Mouse (Mus musculus) hindbrain, embryonic 16.5 days (tissue): ENCODE measurements at regions not wholly inside any gene's neighbourhood (a gene's known extent, or its start where the extent isn't known, plus 50 kb on each side); places are given as distances from the start of the nearest gene placed in this dataset.

Experiments
- ATAC-seq: fragments of 200-750 bp; cut with Nextera tagmentation; 2 replicates; pipeline ENCODE4 v1.8.0; 2017; ENCODE audit warnings: moderate TSS enrichment, moderate library complexity
- H3K27ac ChIP-seq: fragments of 300-500 bp; sonication (generic); 2 replicates; pipeline ENCODE4 v1.5.1; 2014; ENCODE audit warnings: low read depth, mild to moderate bottlenecking, control low read depth, low read length, moderate library complexity
- H3K27me3 ChIP-seq: fragments of 300-500 bp; sonication (generic); replicated peaks from 2 replicates; pipeline ENCODE4 v1.6.1; 2014; ENCODE audit warnings: low read length; ENCODE audit not compliant: control insufficient read depth, insufficient read depth
- H3K36me3 ChIP-seq: fragments of 300-500 bp; sonication (generic); 2 replicates; pipeline ENCODE4 v1.6.1; 2014; ENCODE audit warnings: mild to moderate bottlenecking, low read length, moderate library complexity, mixed read lengths; ENCODE audit not compliant: control insufficient read depth, insufficient read depth
- H3K4me1 ChIP-seq: fragments of 300-500 bp; sonication (generic); 2 replicates; pipeline ENCODE4 v1.6.1; 2014; ENCODE audit warnings: low read depth, low read length; ENCODE audit not compliant: control insufficient read depth, insufficient read depth
- H3K4me2 ChIP-seq: fragments of 300-500 bp; sonication (generic); 2 replicates; pipeline ENCODE4 v1.6.1; 2014; ENCODE audit warnings: mild to moderate bottlenecking, low read length, control low read depth, moderate library complexity
- H3K4me3 ChIP-seq: fragments of 300-500 bp; sonication (generic); 2 replicates; pipeline ENCODE4 v1.5.1; 2014; ENCODE audit warnings: mild to moderate bottlenecking, low read length, control low read depth, moderate library complexity
- H3K9ac ChIP-seq: fragments of 300-500 bp; sonication (generic); 2 replicates; pipeline ENCODE4 v1.6.1; 2014; ENCODE audit warnings: low read depth, mild to moderate bottlenecking, control low read depth, low read length, moderate library complexity
- H3K9me3 ChIP-seq: fragments of 300-500 bp; sonication (generic); 2 replicates; pipeline ENCODE4 v1.6.1; 2014; ENCODE audit warnings: mild to moderate bottlenecking, low read length, moderate library complexity; ENCODE audit not compliant: control insufficient read depth
- WGBS: fragments of 180-500 bp; shearing (Covaris S2); extraction: QIAGEN DNeasy Blood & Tissue Kit; methylation state at CpG from one replicate; pipeline ENCODE4 v1.1.7; 2014; 5-methylcytosine and 5-hydroxymethylcytosine counted together

DNA sequence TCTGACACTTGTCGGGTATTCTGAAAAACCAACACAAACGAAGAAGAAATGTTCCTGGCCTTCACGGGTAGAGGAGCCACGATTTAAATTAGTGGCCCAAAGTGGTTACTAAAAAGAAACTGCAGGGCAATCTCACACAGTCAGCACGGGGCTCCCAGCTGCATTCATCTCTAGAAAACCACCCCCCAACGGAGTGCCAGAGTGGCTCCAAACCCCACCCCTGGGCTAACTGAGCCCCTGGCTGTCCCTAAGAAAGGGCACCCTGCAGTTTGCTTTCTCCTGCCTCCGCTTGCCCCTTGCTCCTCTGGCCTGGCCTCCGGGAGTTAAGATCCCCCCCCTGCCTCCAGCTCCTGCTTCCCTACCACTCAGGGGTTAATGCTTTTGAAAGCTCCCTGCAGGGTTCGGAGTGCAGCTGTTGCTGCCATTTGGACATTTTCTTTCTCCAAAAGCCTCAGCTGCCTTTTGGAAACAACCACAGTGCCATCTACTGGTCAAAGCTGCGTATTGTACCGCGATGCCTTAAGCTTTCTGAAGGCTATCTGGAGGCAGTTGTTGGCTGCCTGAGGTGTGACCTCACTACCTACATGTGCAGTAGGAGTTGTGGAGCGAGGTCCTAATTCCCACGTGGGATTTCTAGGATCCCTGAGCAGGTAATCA lies 92.9 kb upstream of the Castor2 start:
- ATAC-seq = peak; percentile 73
- Histone ChIP-seq H3K9me3 (no peaks in the 10 kb centered on the region), H3K36me3 (no peaks in the 10 kb centered on the region), H3K27ac (0 out of 2 replicates have a peak overlapping the region, but pooled peaks have one; percentile 12), H3K4me3 (peak overlapping the region; percentile 21; the same call in 1 of the 2 replicates), H3K9ac (0 out of 2 replicates have a peak overlapping the region, but pooled peaks have one; percentile 39), H3K27me3 (no peaks in the 10 kb centered on the region), H3K4me2 (peak overlapping the region; percentile 56), H3K4me1 (peaks cover 5% of the 10 kb centered on the region)
- 2% methylated on average over 14 of the region's 14 CpGs for WGBS

DNA sequence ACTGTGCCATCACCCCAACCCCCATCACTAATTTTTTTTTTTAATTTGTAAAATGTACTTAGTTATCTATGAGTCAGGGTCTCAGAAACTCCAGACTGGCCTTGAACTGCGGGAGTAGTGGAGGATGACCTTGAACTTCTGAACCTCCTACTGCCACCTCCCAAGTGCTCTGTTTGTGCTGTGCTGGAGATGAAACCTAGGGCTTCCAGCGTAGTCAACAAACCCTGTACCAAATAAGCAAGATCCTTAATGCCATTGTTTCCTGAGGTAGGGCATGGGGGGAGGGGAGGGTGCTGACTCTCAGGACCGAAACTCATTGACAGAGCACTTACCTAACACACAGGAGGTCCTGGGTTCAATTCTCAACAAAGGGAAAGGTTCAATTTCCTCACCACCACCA lies 93.5 kb upstream of the Castor2 start:
- H3K9me3 ChIP-seq = no peaks in the 10 kb centered on the region
- no peak overlapping the region for H3K27ac ChIP-seq
- H3K36me3 ChIP-seq = no peaks in the 10 kb centered on the region
- H3K9ac ChIP-seq = no peak overlapping the region
- H3K4me3 ChIP-seq = no peak overlapping the region
- no peak for ATAC-seq
- H3K4me1 ChIP-seq = peaks cover 5% of the 10 kb centered on the region
- H3K4me2 ChIP-seq = no peak overlapping the region
- H3K27me3 ChIP-seq = no peaks in the 10 kb centered on the region
- 49% methylated on average over 3 of the region's 3 CpGs for WGBS

DNA sequence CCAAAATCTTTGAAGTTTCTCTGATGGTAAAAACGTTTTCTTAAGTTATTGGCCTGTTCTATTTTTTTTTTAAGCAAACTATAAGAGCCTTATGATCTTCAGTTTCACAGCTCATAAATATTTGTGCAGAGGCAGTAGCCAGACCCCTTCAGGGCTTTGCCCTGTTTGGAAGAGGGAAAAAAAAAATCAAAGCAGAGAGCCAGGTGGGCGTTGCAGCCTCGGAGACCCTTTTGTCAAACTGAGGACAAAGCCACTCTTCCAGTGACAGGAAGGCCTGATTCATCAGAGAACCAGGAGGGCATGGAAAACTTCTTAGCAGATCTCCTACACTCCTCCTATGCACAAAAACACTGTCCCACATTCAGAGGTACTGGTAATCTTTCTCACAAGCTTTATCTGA lies 99.4 kb upstream of the Castor2 start:
- no peaks in the 10 kb centered on the region for H3K9me3 ChIP-seq
- H3K36me3 ChIP-seq = no peaks in the 10 kb centered on the region
- no peaks in the 10 kb centered on the region for H3K27me3 ChIP-seq
- 5% methylated on average over 3 of the region's 3 CpGs for WGBS
- H3K4me3 ChIP-seq = no peak overlapping the region
- H3K4me2 ChIP-seq = no peak overlapping the region
- no peak for ATAC-seq
- no peak overlapping the region for H3K9ac ChIP-seq
- peaks cover 3% of the 10 kb centered on the region for H3K4me1 ChIP-seq
- no peak overlapping the region for H3K27ac ChIP-seq

DNA sequence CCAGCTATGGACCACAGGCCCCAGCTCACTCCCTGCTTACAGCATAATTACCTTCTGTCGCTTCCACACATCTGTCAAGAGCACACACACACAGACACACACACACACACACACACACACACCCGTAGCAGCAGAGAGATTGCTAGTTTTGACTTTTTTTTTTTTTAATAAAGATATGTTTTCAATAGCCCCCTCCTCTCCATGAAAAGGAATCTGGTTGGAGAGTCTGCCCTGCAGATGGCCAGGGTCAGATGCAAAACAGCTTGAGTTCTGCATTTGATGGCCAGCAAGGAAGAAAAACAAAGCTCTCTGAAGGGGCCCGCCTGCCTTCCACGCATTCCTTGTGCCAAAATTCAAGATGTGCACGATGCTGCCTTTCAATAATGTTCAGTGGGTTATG lies 99.8 kb upstream of the Castor2 start:
- Histone ChIP-seq H3K4me1 (peaks cover 3% of the 10 kb centered on the region), H3K36me3 (no peaks in the 10 kb centered on the region), H3K27me3 (no peaks in the 10 kb centered on the region), H3K4me2 (no peak overlapping the region), H3K9ac (no peak overlapping the region), H3K9me3 (no peaks in the 10 kb centered on the region), H3K4me3 (no peak overlapping the region), H3K27ac (no peak overlapping the region)
- no peak for ATAC-seq
- WGBS = 10% methylated on average over 5 of the region's 5 CpGs

DNA sequence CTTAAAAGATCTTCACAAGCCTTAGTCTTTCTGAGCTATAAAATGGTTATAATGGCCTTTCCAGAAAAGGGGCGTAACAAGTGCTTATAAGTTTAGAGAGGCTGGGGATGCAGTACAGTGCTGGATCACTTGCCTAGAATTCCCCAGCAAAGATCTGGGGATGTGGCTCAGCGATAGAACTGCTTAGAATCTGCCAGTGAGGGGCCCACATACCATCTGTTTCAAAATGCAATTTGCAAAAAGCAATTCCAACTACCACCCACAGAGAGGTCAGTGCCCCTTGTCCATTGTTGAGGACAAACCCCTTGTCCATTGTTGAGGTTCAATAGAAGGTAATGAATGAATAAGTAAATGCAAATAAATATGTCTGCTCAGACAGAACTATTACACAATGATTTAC lies 107.5 kb upstream of the Castor2 start:
- WGBS = 37% methylated on average over 2 of the region's 2 CpGs
- ATAC-seq = no peak
- H3K27ac ChIP-seq = no peak overlapping the region
- no peaks in the 10 kb centered on the region for H3K27me3 ChIP-seq
- H3K9me3 ChIP-seq = no peaks in the 10 kb centered on the region
- no peaks in the 10 kb centered on the region for H3K36me3 ChIP-seq
- H3K9ac ChIP-seq = no peak overlapping the region
- H3K4me3 ChIP-seq = no peak overlapping the region
- H3K4me2 ChIP-seq = no peak overlapping the region
- peaks cover 8% of the 10 kb centered on the region for H3K4me1 ChIP-seq

DNA sequence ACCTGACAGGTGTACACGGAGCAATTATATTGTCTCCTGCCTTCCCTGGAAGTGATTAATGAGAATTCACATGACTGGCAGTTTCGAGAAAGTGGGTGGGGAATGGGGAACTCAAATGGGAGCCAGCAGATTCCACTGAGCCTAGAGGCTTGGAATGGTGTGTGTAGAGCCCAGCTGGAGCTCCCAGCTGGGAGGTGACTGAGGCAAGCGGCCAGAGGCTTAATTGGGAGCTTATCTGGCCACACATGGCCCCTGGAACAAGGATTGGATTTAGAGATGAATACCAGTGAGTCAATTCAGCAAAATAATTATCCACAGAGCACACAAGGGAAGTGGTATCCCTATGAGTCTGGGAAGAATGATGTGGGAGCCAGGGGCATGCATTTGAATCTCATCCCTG lies 108.0 kb upstream of the Castor2 start:
- H3K4me1 ChIP-seq = peaks cover 8% of the 10 kb centered on the region
- 7% methylated on average over 3 of the region's 3 CpGs for WGBS
- H3K27ac ChIP-seq = no peak overlapping the region

DNA sequence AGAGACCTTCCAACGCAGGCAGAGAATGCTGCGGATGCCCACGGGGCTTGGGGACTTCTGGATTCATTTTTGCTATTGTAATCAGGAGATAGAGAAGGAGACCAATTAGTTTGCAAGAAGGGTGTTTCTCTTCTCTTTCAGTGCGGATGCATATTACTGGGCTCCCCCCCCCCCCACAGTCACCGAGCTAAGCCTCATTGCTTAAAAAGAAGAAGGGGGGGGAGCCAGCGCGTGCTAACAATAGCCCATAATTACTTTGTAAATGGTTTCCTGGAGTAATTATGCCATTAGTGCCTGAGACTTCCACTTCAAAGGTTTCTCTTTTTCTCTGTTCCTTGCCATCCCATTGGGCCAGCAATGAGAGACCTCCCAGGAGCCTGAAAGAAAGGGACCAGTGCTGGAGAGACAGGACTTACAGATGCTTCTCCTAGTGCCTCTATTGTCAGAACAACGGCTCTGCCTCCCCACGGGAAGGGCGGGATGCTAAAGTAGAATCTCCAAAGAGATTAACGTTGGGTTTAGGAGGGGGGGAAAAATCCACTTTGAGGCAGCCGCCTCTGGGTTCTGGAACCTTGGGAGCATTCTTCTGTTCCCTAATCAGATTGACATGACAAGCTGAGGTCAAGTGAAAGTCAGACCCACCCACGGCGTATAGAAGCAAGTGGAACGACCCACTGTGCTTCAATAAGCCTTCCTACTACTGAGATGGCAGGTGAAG lies 116.1 kb upstream of the Castor2 start:
- ATAC-seq = peak; percentile 40; the same call in 1 of the 2 replicates
- no peaks in the 10 kb centered on the region for H3K36me3 ChIP-seq
- no peak overlapping the region for H3K4me3 ChIP-seq
- H3K27ac ChIP-seq = no peak overlapping the region
- 7% methylated on average over 13 of the region's 15 CpGs for WGBS
- H3K9ac ChIP-seq = no peak overlapping the region
- peaks cover 11% of the 10 kb centered on the region for H3K4me1 ChIP-seq
- H3K4me2 ChIP-seq = no peak overlapping the region
- 0 out of 2 replicates have a peak, but pooled peaks cover 2% of the 10 kb centered on the region for H3K27me3 ChIP-seq
- no peaks in the 10 kb centered on the region for H3K9me3 ChIP-seq

More for the DNA sequence above, 108.0 kb upstream of the Castor2 start:
- ATAC-seq = no peak
- Histone ChIP-seq H3K27me3 (no peaks in the 10 kb centered on the region), H3K9ac (no peak overlapping the region; the same call in 1 of the 2 replicates), H3K36me3 (no peaks in the 10 kb centered on the region), H3K9me3 (no peaks in the 10 kb centered on the region), H3K4me2 (no peak overlapping the region), H3K4me3 (no peak overlapping the region)

DNA sequence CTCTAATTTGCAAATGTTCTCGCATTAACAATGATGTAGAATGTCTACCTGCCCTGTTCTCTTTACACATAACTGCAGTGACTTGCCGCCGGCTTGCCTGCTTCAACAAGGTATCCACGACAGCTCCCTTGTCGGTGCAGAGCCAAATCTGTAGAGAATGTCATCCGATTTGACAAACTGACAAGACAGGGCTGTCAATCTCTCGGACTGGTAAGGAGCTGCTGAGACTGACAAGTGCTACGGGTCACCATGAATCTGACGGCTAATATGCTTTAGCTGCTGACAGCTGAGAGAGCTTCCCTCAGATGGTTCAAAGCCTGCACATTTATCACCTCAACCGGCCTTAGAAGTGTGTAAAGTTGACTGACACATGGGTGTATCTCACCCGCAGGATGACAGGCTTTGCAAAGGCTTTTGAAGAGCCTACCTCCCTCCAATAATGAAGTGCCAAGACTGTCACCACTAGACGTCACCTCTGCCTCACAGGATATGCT lies 129.0 kb upstream of the Castor2 start:
- Histone ChIP-seq H3K27ac (no peak overlapping the region), H3K36me3 (no peaks in the 10 kb centered on the region), H3K4me2 (no peak overlapping the region), H3K9ac (no peak overlapping the region), H3K27me3 (no peaks in the 10 kb centered on the region), H3K4me3 (no peak overlapping the region), H3K9me3 (peaks cover 8% of the 10 kb centered on the region), H3K4me1 (no peaks in the 10 kb centered on the region)
- 69% methylated on average over 12 of the region's 12 CpGs for WGBS
- ATAC-seq = no peak

DNA sequence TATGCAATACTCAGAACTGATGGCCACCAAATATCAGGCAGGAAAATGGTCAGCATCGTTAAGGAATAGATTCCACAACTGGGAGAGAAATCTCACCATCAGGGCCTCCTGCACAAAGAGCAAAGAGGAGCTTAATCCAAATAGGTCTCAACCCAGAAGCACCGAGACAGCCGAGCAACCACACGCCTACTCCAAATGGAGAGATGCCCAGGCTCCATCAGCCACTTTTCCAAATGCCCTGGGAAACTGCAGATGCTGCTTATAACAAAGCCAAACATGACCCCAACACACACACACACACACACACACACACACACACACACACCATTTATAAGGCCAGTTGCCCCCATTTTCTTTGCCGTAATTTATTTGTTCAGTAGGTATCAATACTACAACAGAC lies 136.2 kb upstream of the Castor2 start:
- Histone ChIP-seq H3K9me3 (peaks cover 8% of the 10 kb centered on the region), H3K4me2 (no peak overlapping the region), H3K4me1 (no peaks in the 10 kb centered on the region), H3K36me3 (no peaks in the 10 kb centered on the region), H3K4me3 (no peak overlapping the region), H3K9ac (no peak overlapping the region), H3K27ac (no peak overlapping the region), H3K27me3 (no peaks in the 10 kb centered on the region)
- no peak for ATAC-seq
- WGBS = 92% methylated on average over 5 of the region's 5 CpGs
